Mouse (Mus musculus) G1E (cell line): Measurements from ENCODE around the gene Nrg3. TPM values are rescaled to one million over a fixed set of nuclear protein-coding genes. Genes with fewer than 3 reads are reported as not detected.

Experiments used
- ATAC-seq: 2 replicates; pipeline ENCODE4 v1.8.0; 2016; ENCODE audit warnings: mild to moderate bottlenecking; ENCODE audit not compliant: insufficient number of reproducible peaks, poor library complexity, low FRiP score, severe bottlenecking; ENCODE audit errors: extremely low read depth
- DNase-seq: peaks from one replicate; pipeline ENCODE4 v3.0.0; 2012; ENCODE audit warnings: low spot score
- H3K27me3 ChIP-seq: 2 replicates; pipeline ENCODE4 v1.6.1; 2012; ENCODE audit warnings: mild to moderate bottlenecking, low read length, inconsistent platforms; ENCODE audit not compliant: insufficient read depth
- H3K36me3 ChIP-seq: replicated peaks from 2 replicates; pipeline ENCODE3; 2012; ENCODE audit warnings: mild to moderate bottlenecking, inconsistent platforms
- H3K4me1 ChIP-seq: 2 replicates; pipeline ENCODE4 v1.6.1; 2012; ENCODE audit warnings: low read depth, low read length, inconsistent platforms, mixed read lengths; ENCODE audit not compliant: insufficient read depth
- H3K4me3 ChIP-seq: 2 replicates; pipeline ENCODE4 v1.5.1; 2012; ENCODE audit warnings: low read depth, mild to moderate bottlenecking, inconsistent platforms, low read length, moderate library complexity, mixed read lengths
- H3K9me3 ChIP-seq: replicated peaks from 2 replicates; pipeline ENCODE4 v1.6.1; 2012; ENCODE audit warnings: inconsistent platforms
- CTCF ChIP-seq: IDR thresholded peaks from 2 replicates; pipeline ENCODE4 v1.5.1; 2012; ENCODE audit warnings: low read depth, low read length, inconsistent platforms, mixed read lengths
- GATA1 ChIP-seq: IDR thresholded peaks from 2 replicates; pipeline ENCODE4 v1.6.1; 2012; ENCODE audit warnings: borderline replicate concordance, low read length, inconsistent platforms, mixed read lengths
- GATA2 ChIP-seq: IDR thresholded peaks from 2 replicates; pipeline ENCODE4 v1.6.1; 2012; ENCODE audit warnings: low read depth, low read length, inconsistent platforms, borderline replicate concordance
- POLR2AphosphoS5 ChIP-seq: IDR thresholded peaks from 2 replicates; pipeline ENCODE4 v1.6.1; 2012; ENCODE audit warnings: low read depth, low read length, inconsistent platforms; ENCODE audit not compliant: insufficient replicate concordance
- TAL1 ChIP-seq: conservative IDR thresholded peaks from 2 replicates; pipeline ENCODE4 v1.6.1; 2012; ENCODE audit warnings: low read depth, low read length, inconsistent platforms, mixed read lengths
- polyA plus RNA-seq: library from polyadenylated mRNA; stranded (reverse); fragments of >175 nt; gene quantifications from 2 replicates; pipeline ENCODE4 v1.2.3, GENCODE M21; 2012
- total RNA-seq, 2 experiments: library from RNA; stranded (forward) in 1 of 2; stranded (reverse) in 1 of 2; fragments of 200-1000 nt in 1 of 2; fragments of >200 nt in 1 of 2; fragmentation: Nextera tagmentation in 1 of 2; gene quantifications; 2 replicates each; pipeline ENCODE4 v1.2.3; 2014 to 2017

Gene Nrg3
- total and polyA plus RNA-seq, 3 experiments: 0.27 TPM; not detected in 2

GRCm38 (mm10) chr14:38637070-38637469, 835.8 kb downstream of the Nrg3 start:
- no peak for ATAC-seq
- no peak for DNase-seq
- TF ChIP-seq CTCF (no peak), GATA2 (no peak), GATA1 (no peak), POLR2AphosphoS5 (no peak), TAL1 (no peak)

GRCm38 (mm10) chr14:38630114-38630513, 842.8 kb downstream of the Nrg3 start:
- no peak for TF ChIP-seq CTCF
- TF ChIP-seq GATA1: no peak
- no peak for TF ChIP-seq GATA2
- no peak for TF ChIP-seq POLR2AphosphoS5
- no peak for TF ChIP-seq TAL1
- no peak overlapping the region for H3K4me3 ChIP-seq
- no peaks in the 10 kb centered on the region for H3K9me3 ChIP-seq
- no peak for DNase-seq
- H3K27me3 ChIP-seq: no peaks in the 10 kb centered on the region
- no peaks in the 10 kb centered on the region for H3K4me1 ChIP-seq
- ATAC-seq: no peak
- H3K36me3 ChIP-seq: no peaks in the 10 kb centered on the region

More at GRCm38 (mm10) chr14:38637070-38637469, 835.8 kb downstream of the Nrg3 start:
- Histone ChIP-seq H3K4me3 (no peak overlapping the region), H3K4me1 (no peaks in the 10 kb centered on the region), H3K9me3 (no peaks in the 10 kb centered on the region), H3K36me3 (no peaks in the 10 kb centered on the region), H3K27me3 (no peaks in the 10 kb centered on the region)

GRCm38 (mm10) chr14:38629671-38630070, 843.2 kb downstream of the Nrg3 start:
- no peak for TF ChIP-seq TAL1
- no peak for TF ChIP-seq CTCF
- TF ChIP-seq GATA1: no peak
- TF ChIP-seq GATA2: no peak
- no peak for TF ChIP-seq POLR2AphosphoS5
- H3K9me3 ChIP-seq: no peaks in the 10 kb centered on the region
- no peaks in the 10 kb centered on the region for H3K36me3 ChIP-seq
- H3K27me3 ChIP-seq: no peaks in the 10 kb centered on the region
- DNase-seq: no peak
- no peak overlapping the region for H3K4me3 ChIP-seq
- ATAC-seq: no peak
- H3K4me1 ChIP-seq: no peaks in the 10 kb centered on the region

- no peaks in the 10 kb centered on the region for H3K9me3 ChIP-seq
- no peaks in the 10 kb centered on the region for H3K36me3 ChIP-seq
- H3K27me3 ChIP-seq: no peaks in the 10 kb centered on the region
- no peak overlapping the region for H3K4me3 ChIP-seq
- no peaks in the 10 kb centered on the region for H3K4me1 ChIP-seq
- no peak for TF ChIP-seq TAL1
- no peak for TF ChIP-seq GATA2
- TF ChIP-seq POLR2AphosphoS5: no peak
- TF ChIP-seq GATA1: no peak
- TF ChIP-seq CTCF: no peak
- DNase-seq (no peak), ATAC-seq (no peak)
These were observed 843.8 kb downstream of the Nrg3 start for GRCm38 (mm10) chr14:38628862-38629619.

DNA sequence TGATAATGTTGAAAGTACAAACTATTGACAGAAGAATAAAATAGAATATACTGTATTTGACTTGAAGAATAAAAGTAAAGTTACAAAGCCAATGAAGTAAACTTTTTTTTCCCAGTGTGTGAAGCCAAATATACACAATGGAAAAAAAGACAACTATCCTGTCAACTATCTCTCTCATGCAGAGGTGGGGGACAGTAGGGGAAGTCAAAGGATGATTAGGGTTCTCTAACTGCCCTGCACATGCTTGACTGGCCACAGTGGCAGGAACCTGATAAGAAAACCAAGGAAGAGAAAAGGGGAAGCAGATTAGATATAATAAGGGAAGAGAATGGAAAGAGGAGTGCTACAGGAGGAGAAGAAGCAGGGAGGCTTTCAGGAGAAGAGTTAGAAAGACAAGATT, 855.9 kb downstream of the Nrg3 start:
- H3K4me1 ChIP-seq: no peaks in the 10 kb centered on the region
- DNase-seq: no peak
- H3K36me3 ChIP-seq: no peaks in the 10 kb centered on the region
- H3K4me3 ChIP-seq: no peak overlapping the region
- H3K27me3 ChIP-seq: no peaks in the 10 kb centered on the region
- no peaks in the 10 kb centered on the region for H3K9me3 ChIP-seq
- ATAC-seq: peak; percentile 86
- no peak for TF ChIP-seq GATA2
- no peak for TF ChIP-seq POLR2AphosphoS5
- TF ChIP-seq TAL1: peak; percentile 33; the same call in 1 of the 2 replicates

- Histone ChIP-seq H3K9me3 (no peaks in the 10 kb centered on the region), H3K4me1 (no peaks in the 10 kb centered on the region), H3K36me3 (no peaks in the 10 kb centered on the region), H3K4me3 (no peak overlapping the region), H3K27me3 (no peaks in the 10 kb centered on the region)
- ATAC-seq: no peak
- no peak for TF ChIP-seq TAL1
- no peak for DNase-seq
These were observed 875.2 kb downstream of the Nrg3 start for GRCm38 (mm10) chr14:38597735-38598134.

DNA sequence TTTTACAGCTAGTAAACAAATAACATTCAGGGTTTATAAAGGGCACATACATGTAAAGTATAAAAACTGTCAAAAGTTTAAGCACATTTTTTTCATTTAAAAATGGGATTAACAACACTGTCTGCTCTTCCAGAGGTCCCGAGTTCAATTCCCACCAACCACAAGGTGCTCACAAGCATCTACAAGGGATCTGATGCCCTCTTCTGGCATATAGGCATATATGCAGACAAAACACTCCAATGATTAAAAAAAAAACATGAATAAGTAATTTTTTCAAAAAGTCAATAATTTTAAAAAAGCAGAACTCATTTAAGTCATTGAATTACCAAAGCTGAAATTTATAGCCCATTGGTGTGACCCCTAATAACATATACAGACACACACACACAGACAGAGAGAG, 878.6 kb downstream of the Nrg3 start:
- Histone ChIP-seq H3K9me3 (no peaks in the 10 kb centered on the region), H3K36me3 (no peaks in the 10 kb centered on the region), H3K4me3 (no peak overlapping the region), H3K4me1 (no peaks in the 10 kb centered on the region), H3K27me3 (no peaks in the 10 kb centered on the region)
- DNase-seq (no peak), ATAC-seq (no peak)
- TF ChIP-seq CTCF: no peak
- no peak for TF ChIP-seq GATA1
- no peak for TF ChIP-seq TAL1
- TF ChIP-seq POLR2AphosphoS5: no peak
- TF ChIP-seq GATA2: no peak
